Mouse (Mus musculus): Measurements from ENCODE around the gene Foxf1. TPM values are rescaled to one million over a fixed set of nuclear protein-coding genes. Genes with fewer than 3 reads are reported as not detected.

Foxf1 gene
- not detected for total RNA-seq (2023)

DNA sequence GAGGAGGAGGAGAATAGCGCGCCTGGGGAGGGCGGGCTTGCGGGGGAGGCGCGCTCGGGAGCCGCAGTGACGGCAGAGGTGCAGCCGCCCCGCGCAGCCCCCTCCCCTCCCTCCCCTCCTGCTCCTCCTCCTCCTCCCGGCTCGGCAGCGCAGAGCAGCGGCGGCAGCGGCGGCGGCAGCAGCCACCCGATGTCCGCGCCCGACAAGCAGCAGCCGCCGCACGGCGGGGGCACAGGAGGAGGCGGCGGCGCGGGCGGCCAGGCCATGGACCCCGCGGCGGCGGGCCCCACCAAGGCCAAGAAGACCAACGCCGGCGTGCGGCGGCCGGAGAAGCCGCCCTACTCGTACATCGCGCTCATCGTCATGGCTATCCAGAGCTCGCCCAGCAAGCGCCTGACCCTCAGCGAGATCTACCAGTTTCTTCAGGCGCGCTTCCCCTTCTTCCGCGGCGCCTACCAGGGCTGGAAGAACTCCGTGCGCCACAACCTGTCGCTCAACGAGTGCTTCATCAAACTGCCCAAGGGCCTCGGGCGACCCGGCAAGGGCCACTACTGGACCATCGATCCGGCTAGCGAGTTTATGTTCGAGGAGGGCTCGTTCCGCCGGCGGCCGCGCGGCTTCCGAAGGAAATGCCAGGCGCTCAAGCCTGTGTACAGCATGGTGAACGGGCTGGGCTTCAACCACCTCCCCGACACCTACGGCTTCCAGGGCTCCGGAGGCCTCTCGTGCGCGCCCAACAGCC is at the start of gene Foxf1:
TSS of gene Foxf1 (plus strand) at position 177 of the 742 bp plus-strand sequence.

DNA sequence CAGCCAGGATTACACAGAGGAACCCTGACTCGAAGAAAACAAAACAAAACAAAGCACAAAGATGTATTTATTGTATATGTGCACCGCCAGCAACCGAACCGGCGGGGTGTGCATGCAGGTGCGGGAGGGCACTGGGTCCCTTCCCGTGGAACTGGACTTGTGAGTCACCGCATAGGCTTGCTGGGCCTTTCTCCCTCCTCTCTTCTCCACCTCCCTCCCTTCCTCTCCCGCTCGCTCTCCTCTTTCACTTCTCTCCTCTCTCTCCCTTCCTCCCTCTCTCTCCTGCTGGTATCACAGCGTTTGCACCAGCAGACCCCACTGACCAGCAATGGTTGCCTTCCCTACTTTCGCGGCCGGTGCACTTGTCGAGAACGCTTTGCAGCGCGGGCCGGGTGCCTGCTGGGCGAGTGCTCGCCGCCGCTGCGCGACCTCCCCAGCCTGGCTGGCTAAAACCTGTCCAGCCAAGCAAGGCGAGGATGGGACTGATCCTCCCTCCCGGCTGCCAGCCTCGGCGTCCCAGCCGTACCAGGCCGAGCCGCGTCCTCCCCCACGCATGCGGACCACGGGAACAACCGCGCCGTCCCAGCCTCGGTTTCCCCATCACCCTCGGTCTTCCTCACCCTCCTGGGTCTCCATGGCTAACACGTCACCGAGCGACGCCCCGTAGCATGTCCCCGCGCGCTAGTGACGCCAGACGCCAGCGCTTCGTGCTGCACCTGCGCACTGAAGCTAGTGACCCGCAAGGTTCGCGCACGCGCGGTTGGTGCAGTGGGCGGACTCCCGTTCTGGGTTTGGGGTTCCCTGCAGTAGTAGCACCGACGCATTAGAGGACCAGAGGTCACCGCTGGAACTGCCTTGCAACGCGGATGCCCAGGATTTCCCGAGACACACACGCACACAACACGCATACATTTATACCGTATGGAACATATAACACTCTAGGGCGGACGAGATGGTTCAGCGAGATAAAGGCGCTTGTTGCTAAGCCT is 23.8 kb downstream of the Foxf1 start, which contains the start of gene Mthfsd:
TSS of gene Mthfsd (minus strand) at position 725 of the 989 bp plus-strand sequence.

DNA sequence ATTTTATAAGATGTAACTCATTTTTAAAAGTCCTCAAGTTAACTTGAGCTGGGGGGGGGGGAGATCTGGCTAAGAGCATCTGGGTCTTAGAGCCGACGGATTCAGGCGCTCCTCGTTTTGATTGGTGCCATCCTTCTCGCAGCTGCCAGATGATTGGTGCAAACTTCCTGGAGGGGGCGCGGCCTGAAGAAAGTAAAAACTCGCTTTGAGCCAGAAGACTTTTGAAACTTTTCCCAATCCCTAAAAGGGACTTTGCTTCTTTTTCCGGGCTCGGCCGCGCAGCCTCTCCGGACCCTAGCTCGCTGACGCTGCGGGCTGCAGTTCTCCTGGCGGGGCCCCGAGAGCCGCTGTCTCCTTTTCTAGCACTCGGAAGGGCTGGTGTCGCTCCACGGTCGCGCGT is 31.8 kb downstream of the Foxf1 start, which contains the start of gene Foxc2:
TSS of gene Foxc2 (plus strand) at position 224 of the 400 bp plus-strand sequence.

DNA sequence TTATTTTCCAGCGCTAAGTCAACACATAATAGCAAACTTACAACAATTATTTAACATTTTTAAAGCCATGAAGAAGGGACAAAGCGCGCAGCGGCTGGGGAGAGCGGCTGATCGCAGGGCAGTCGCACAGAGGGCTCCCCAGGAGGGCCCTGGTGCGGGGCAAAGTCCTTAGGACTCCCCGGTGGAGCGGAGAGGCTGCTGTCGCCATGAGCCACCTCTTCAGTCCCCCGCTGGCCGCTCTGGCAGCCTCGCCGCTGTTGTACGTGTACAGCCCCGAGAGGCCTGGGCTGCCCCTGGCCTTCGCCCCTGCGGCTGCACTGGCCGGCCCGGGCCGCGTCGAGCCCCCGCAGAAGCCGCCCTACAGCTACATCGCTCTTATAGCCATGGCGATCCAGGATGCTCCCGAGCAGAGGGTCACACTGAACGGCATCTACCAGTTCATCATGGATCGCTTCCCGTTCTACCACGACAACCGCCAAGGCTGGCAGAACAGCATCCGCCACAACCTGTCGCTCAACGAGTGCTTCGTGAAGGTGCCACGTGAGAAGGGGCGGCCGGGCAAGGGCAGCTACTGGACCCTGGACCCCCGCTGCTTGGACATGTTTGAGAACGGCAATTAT is 43.7 kb downstream of the Foxf1 start, which contains the start of gene Foxl1:
TSS of gene Foxl1 (plus strand) at position 185 of the 620 bp plus-strand sequence.

Other genes with a start within 250 kb of the Foxf1 start
- gene Mthfsd, start 24.0 kb downstream of the Foxf1 start, total RNA-seq (2023) = 15.8 TPM
- gene Foxc2, start 31.8 kb downstream of the Foxf1 start, total RNA-seq (2023) = not detected
- not detected for gene Foxl1, start 43.6 kb downstream of the Foxf1 start, total RNA-seq (2023)

Measured in CD4-positive naive resting alpha-beta T cell, adult 57 days (primary cell).